Mouse (Mus musculus) kidney, postnatal 4 days (tissue): Measurements from ENCODE around the gene Exosc5.

ENCODE experiments used
- DNase-seq, 2 experiments: peaks; one replicate each; pipeline ENCODE4 v3.0.0; 2021; ENCODE audit warnings: mixed read lengths in 2 of 2

Exosc5 gene

GRCm38 (mm10) chr7:25637099-25637498 is 21.9 kb upstream of the Exosc5 start:
- DNase-seq: no peak

DNA sequence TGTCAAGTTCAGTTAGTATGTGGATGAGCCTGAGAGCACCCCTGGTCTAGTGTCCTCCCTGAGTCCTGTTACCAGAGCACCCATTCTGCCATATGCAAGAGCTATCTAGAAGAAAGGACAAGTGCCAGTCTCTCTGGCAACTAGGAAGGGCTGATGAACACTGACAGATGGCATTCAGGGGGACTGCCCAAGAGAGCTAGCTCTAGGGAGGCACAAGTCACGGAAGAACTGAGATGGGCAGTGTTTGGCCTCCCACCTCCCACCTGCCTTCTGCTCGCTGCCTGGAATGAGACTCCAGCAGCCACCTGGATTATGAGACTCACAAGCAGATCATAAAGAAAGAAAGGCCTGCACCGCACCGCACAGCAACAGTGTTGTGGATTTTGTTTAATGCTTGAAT is 19.2 kb upstream of the Exosc5 start:
- DNase-seq: no peak

GRCm38 (mm10) chr7:25644136-25644535 is 14.8 kb upstream of the Exosc5 start:
- DNase-seq: no peak

DNA sequence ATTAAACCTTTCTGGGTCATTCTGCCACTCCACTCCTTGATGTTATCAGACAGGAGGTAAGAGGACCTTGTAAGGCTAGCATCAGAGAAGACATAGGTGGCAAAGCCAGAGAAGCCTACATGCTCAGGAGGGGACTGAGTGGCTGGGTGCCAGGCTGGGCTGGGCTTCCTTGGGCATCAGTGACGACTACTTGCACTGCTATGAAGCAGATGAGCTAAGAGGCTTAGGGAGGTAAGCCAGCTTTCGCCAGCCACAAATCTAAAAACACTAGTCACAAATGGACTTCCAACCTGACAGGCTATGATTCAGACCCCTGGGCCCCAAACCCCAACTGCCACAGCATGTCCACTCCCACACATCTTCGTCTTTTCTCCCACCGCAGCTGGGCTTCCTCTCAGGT is 14.3 kb upstream of the Exosc5 start:
- no peak for DNase-seq

GRCm38 (mm10) chr7:25645074-25645473 is 13.9 kb upstream of the Exosc5 start:
- DNase-seq: peak in 1 of 2 experiments; percentile 46

DNA sequence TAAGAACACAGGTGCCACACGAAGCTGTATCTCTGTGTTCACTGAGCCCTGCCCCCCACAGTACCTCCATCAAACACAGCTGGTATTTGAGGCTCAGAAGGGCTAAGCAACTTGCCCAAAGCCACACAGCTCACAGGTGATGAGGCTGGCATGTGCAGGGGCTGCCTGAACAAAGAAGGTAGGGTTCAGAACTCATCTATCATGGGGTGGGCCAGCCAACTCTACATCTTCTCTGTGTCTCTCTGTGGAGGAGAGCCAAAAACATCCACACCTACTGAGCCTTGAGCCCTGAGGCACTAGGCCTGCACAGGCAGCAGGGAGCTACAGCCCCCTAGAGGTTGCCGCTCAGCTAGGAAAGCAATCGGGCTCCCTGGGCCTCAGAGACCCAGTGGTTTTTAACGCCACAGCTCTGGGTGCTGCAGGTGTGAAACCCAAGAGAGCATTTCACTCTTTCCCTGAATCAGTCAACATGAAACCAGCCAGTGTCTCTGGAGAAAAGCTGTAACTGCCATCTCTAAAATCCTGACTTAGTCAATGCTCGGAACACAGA is 11.3 kb upstream of the Exosc5 start:
- DNase-seq: no peak

GRCm38 (mm10) chr7:25649839-25650238 is 9.1 kb upstream of the Exosc5 start:
- DNase-seq: no peak

- no peak for DNase-seq
These were observed 7.7 kb upstream of the Exosc5 start for GRCm38 (mm10) chr7:25651281-25651680.

DNA sequence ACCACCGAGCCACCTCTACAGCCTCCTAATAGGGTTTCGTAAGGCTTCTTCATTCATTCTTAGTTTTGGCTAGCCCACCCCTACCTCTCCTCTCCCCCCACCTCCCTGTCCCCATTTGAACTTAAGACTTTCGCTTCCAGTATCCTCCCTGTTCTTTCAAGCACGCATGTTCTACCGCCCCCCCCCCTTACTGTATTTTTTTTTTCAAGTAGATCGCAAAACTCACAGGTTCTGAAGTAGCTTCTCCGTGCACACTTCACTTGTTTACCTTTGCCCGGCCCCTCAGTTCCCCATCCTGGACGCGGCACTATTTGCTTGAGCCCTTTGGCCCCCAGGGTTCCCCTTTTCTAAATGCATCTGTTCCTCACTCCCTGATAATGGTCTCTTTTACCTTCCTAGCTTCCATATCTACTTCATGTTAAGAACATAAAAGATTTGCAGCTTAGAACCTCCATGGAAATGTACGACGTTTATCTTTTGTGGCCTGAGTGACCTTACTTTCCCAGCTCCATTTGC is 6.7 kb upstream of the Exosc5 start:
- DNase-seq: no peak

DNA sequence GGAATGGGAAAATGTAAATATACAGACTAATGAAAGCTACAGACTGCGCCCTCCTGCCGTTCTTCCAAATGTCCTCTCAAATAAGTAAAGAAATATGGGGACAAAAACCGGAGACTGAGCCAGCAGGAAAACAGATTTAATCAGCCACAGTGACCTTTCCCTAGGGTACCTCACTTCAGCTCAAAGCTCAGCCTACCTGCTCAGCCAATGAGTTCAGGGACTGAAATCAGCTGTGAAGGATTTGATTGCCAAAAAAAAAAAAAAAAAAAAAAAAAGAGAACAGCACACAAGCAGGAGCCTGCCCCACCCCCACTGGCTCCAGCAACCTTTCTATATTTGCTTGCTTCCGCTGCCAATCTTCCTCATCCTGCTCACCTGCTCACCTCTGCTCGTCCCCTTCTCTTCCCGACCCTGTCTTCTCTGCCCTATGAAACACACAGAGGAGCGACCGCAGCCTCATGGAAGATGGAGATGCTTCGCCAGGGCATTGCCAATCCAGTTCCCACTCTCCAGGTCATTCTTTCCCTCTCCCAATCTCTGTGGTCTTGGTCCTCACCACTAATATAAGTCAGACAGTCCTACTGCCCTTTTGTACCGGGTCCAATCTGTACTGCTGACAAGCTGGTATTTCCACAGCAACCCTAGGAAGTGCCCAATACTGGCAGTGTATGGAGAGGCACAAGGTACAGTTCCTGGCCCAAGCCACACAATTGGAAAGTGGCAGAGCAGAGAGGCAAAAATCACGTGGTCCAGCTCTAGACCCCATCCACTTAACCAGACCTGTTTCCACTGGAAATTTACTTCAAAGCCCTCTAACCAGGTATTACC is 3.1 kb upstream of the Exosc5 start:
- DNase-seq: peak in 1 of 2 experiments; percentile 30

- no peak for DNase-seq
These were observed 1.2 kb upstream of the Exosc5 start for GRCm38 (mm10) chr7:25657785-25658184.

DNA sequence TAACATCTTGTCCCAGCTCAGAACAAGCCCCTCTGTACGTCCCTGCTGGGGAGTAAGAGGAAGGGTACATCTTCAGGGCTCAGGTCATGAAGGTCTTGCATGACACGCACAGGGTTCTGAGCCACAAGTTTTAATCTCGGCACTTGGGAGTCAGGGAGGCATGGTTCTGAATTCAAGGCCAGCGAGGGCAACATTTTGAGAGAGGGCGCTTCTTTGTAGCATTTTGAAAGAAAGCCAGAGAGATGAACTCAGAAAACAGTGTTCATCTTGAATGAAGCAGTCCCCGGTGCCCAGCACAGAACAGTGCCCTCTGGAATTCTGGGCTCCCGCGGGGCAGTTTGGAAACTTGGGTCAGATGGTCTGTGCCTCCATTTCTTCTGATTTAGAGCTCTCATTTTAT is 7.4 kb downstream of the Exosc5 start:
- DNase-seq: no peak

DNA sequence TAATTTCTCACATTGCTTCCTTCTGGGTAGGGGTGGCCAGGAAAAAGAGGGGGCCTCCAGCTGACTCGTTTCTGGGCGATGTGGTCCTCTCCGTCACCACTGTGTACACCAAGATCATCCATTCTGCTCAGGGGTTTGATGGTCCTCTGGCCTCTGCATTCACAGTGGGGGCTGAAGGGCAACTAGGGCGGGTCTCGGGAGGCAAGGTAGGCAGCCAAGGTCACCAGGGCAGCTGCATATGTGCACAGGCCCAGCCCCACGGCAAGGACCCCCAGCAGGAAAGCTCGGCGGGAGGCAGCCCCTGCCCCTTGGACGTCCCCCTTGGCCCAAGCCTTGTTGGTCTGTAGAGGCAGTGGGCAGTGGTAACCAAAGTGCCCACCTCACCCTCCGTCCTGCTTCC is 10.2 kb downstream of the Exosc5 start:
- DNase-seq: no peak

DNA sequence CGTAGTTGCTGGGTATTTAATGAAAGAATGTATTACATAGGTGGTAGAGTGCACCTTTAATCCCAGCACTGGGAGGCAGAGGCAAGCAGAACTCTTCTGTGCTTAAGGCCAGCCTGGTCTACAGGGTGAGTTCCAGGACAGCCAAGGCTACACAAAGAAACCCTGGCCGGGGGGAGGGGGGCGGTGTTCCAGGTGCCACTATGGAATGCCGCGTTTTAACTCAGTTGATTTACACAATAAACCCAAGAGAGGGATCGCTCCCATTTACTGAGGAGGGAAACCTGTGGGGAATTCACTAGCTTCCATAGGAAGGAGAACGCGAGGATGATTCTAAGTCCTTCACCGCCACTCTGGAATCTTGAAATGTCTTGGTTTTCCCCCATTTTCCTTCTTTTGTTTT is 10.7 kb downstream of the Exosc5 start:
- DNase-seq: no peak

- DNase-seq: no peak
These were observed 11.1 kb downstream of the Exosc5 start for GRCm38 (mm10) chr7:25670096-25670495.

GRCm38 (mm10) chr7:25671686-25672085 is 12.7 kb downstream of the Exosc5 start:
- DNase-seq: no peak

- no peak for DNase-seq
These were observed 13.5 kb downstream of the Exosc5 start for GRCm38 (mm10) chr7:25672442-25672841.

GRCm38 (mm10) chr7:25674297-25674696 is 15.3 kb downstream of the Exosc5 start:
- DNase-seq: no peak

GRCm38 (mm10) chr7:25674719-25675300 is 15.8 kb downstream of the Exosc5 start, which contains the start of gene Tmem91:
Tmem91 (minus strand) TSS chr7:25675166.
- DNase-seq: no peak

DNA sequence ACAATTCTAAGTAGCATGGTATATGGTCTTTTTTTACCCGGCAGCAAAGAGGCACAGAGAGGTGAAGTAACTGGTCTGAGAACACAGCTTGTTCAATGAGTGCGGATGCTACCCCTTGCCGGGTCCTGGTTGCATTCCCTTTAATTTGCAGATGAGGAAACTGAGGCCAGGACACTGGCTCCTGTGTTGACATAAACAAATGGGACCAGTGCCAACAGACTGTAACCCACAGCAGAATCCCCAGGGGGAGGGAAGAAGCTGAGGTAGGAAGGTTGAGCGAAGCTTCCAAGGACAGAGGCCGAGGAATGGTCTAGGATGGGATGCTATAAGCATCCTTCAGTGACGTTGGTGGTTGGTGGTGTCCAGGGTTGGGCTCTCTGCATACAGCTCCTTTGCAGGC is 16.4 kb downstream of the Exosc5 start:
- no peak for DNase-seq

DNA sequence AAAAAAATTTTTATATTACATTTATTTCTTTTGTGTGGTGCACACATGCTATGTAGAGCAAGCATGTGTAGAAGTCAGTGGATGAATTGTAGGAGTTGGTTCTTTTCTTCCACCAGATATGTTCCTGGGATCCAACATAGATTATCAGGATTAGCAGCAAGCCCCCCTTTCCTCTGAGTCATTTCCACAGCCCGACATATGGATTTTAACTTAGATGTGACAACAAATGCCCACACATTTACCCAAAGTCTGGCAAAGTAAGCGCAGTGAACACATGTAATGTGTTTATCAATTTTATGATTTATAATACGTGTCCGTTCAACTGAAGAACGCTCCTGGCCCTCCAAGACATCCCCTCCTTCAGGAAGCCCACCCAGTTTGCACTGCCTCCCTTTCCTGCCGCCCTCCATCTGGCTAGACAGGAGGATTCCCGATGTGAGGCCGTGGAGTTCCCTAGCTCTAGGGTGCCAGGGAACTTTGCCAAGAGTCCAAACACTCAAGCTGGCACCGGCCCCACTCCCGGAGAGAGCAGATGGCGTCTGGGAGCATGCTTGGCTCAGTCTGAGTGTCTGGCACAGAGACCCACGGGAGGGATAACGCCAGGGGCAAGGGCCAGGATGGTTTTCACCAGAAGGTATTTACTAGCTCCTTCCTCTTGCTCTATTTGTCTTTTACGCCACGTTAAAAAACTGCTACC is 17.3 kb downstream of the Exosc5 start:
- DNase-seq: peak; percentile 38 to 57

- no peak for DNase-seq
These were observed 18.0 kb downstream of the Exosc5 start for GRCm38 (mm10) chr7:25677013-25677412.

GRCm38 (mm10) chr7:25679971-25680370 is 21.0 kb downstream of the Exosc5 start:
- peak; percentile 26 to 44 for DNase-seq
